ENCODE assay signal across 16 mouse cellular contexts in the genomic region with DNA sequence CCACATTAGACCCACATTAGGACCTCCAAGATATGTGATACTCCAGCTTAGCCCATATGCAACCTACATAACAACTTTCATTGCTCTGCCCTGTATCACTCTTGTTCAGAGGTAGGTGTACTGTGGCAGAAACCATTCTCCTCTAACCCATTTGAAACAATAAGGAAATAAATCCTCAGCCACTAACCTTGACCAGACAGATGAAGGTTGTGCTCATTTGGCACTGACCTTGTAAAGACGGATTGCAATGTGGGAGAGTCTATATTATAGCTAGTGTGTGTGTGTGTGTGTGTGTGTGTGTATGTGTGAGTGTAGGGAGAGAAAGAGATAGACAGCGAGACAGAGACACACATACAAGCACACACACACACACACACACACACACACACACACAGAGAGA.
"Had no signal": no experiment of that assay in that cellular context is flagged by ENCODE, and none has a peak within 500 bp of the region (broad histone marks: within the 10 kb centered on the region; RNA-seq: fewer than 3 reads in every experiment).

No protein-coding gene starts in this region.

- ATAC-seq: midbrain, embryonic 13.5 days; midbrain, embryonic 15.5 days had no signal

- H3K9ac ChIP-seq: lung, embryonic 14.5 days; midbrain, embryonic 13.5 days; midbrain, embryonic 15.5 days; neural tube, embryonic 12.5 days; stomach, embryonic 15.5 days had no signal

- H3K4me3 ChIP-seq: megakaryocyte, embryonic 14.5 days; midbrain, embryonic 13.5 days; midbrain, embryonic 15.5 days; neural tube, embryonic 12.5 days; stomach, embryonic 15.5 days had no signal

- H3K4me2 ChIP-seq: lung, embryonic 14.5 days; midbrain, embryonic 11.5 days; midbrain, embryonic 13.5 days; midbrain, embryonic 15.5 days; neural tube, embryonic 12.5 days; stomach, embryonic 15.5 days had no signal

- H3K27me3 ChIP-seq: megakaryocyte, embryonic 14.5 days; midbrain, embryonic 13.5 days; midbrain, embryonic 15.5 days; neural tube, embryonic 12.5 days; stomach, embryonic 15.5 days had no signal

- H3K4me1 ChIP-seq: megakaryocyte, embryonic 14.5 days; midbrain, embryonic 13.5 days; midbrain, embryonic 15.5 days; neural tube, embryonic 12.5 days; stomach, embryonic 15.5 days had no signal

- H3K36me3 ChIP-seq: midbrain, embryonic 13.5 days; midbrain, embryonic 15.5 days; neural tube, embryonic 12.5 days; stomach, embryonic 15.5 days had no signal

- DNase-seq: lung, adult 18-20 months; lung, embryonic 14.5 days; lung, postnatal 10 days; lung, postnatal 36 days; right cerebral cortex, postnatal 14 days; thymus, adult 2 months; thymus, postnatal 25 days; thymus, postnatal 4 days had no signal

- H3K9me3 ChIP-seq: midbrain, embryonic 13.5 days; midbrain, embryonic 15.5 days; neural tube, embryonic 12.5 days; stomach, embryonic 15.5 days had no signal

- H3K27ac ChIP-seq: macrophage; midbrain, embryonic 13.5 days; midbrain, embryonic 15.5 days; neural tube, embryonic 12.5 days; stomach, embryonic 15.5 days; stomach, postnatal 0 days had no signal
